Mouse (Mus musculus) cerebellum, adult 11-12 months (tissue): ENCODE results near the gene Olfr462.

Source experiments
- DNase-seq: peaks from one replicate; pipeline ENCODE4 v3.0.0; 2022

The Olfr462 gene

DNA sequence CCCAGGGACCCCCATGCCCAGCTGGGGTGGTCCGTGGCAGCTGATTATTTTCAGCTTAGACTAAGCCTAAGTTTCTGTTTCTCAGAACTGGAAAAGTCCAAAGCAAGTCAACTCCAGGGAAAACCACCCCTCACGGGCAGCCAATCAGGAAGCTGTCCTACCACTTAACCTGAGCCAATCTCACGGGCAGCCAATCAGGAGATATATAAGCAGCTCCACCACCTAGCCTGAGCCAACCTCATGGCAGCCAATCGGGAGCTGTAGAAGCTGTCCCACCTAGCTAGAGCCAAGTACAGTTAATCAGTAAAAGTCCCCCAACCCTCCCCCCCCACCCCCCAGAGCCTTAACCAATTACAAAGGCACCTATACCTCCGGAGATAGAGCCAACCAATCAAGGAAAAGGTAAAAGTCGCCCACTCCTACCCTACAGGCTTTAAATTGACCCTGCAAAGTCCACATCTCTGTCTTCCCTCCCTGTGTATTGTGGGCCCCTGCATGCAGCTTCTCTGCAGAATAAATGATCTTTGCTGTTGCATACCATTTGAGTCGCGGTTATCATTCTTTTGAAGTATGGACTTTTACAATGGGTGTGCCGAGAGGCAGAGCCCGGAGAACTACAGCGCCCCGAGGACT is 45.0 kb downstream of the Olfr462 start:
- no peak for DNase-seq

DNA sequence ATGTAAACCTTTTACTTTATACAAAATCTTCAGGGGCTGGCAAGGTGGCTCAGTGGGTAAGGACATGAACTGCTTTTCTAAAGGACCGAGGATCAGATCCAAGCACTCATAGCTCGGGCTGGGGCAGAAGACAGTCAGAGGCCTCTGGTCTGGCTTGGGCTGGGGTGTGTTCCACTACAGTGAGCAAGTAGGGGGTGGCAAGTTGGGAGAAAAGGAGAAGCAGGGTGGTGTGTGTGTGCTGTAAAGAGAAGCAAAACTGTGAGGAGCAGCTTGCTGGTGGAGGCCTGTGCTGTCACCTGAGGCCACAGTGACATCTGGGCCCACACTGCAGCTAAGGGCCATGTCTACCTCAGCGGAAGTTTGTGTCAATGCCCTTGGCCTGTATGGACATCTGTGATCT is 50.6 kb downstream of the Olfr462 start:
- no peak for DNase-seq

DNA sequence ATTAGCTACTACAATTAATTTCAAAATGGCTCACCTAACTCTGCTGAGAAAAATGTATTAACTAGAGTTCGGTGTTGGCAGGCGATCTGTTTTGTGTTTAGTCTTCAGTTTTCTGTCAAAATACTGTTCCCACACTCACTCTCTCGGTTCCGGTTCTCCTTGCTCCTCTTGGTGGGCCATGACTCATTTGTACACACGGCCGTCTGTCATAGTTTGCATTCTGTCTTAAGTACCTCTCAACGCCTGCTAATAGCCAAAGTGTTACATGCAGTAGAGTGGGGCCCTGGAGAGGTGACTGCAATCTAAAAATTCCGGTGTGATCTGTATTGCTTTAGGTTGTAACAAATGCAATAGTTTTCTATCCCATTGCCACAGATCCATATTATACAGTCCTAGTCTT is 51.4 kb downstream of the Olfr462 start:
- no peak for DNase-seq
